Mouse (Mus musculus): ENCODE data around the gene Arhgap15. TPM values are rescaled to one million over a fixed set of nuclear protein-coding genes. Genes with fewer than 3 reads are reported as not detected.

Gene Arhgap15
- total and polyA plus RNA-seq, 2 experiments: 0.12 to 2.4 TPM

- no peak overlapping the region for H3K27ac ChIP-seq (replicated peaks; ENCODE audit: insufficient read depth, low read depth, low read length)
- no peak overlapping the region for H3K4me3 ChIP-seq (ENCODE audit: insufficient read depth, low read depth, low read length)
- no peaks in the 10 kb centered on the region for H3K27me3 ChIP-seq (ENCODE audit: control insufficient read depth, insufficient read depth, low read length)
- H3K36me3 ChIP-seq (ENCODE audit: control insufficient read depth, insufficient read depth, low read length): no peaks in the 10 kb centered on the region
- WGBS: 85% methylated on average over 2 of the region's 2 CpGs
- no peak overlapping the region for H3K9ac ChIP-seq (ENCODE audit: low read depth, low read length)
- DNase-seq (ENCODE audit: extremely low read depth, low read depth, low spot score): no peak
- H3K4me1 ChIP-seq (ENCODE audit: control insufficient read depth, insufficient read depth, low read length): no peaks in the 10 kb centered on the region
- H3K79me2 ChIP-seq (ENCODE audit: control insufficient read depth, insufficient read depth, low read length): no peaks in the 10 kb centered on the region
- no peak for TF ChIP-seq CTCF (IDR thresholded peaks at IDR 0.05; ENCODE audit: low read depth, low read length)
- TF ChIP-seq POLR2A (IDR thresholded peaks at IDR 0.05; ENCODE audit: extremely low read depth, insufficient read depth, low read length): no peak
These were observed 631.6 kb downstream of the Arhgap15 start for GRCm38 (mm10) chr2:44380225-44380624.

GRCm38 (mm10) chr2:44384541-44384940, 635.9 kb downstream of the Arhgap15 start:
- H3K4me3 ChIP-seq (ENCODE audit: insufficient read depth, low read depth, low read length): no peak overlapping the region
- 89% methylated on average over 6 of the region's 6 CpGs for WGBS
- H3K79me2 ChIP-seq (ENCODE audit: control insufficient read depth, insufficient read depth, low read length): no peaks in the 10 kb centered on the region
- no peak for DNase-seq (ENCODE audit: extremely low read depth, low read depth, low spot score)
- H3K4me1 ChIP-seq (ENCODE audit: control insufficient read depth, insufficient read depth, low read length): no peaks in the 10 kb centered on the region
- no peak overlapping the region for H3K9ac ChIP-seq (ENCODE audit: low read depth, low read length)
- H3K36me3 ChIP-seq (ENCODE audit: control insufficient read depth, insufficient read depth, low read length): no peaks in the 10 kb centered on the region
- H3K27me3 ChIP-seq (ENCODE audit: control insufficient read depth, insufficient read depth, low read length): no peaks in the 10 kb centered on the region
- TF ChIP-seq CTCF (IDR thresholded peaks at IDR 0.05; ENCODE audit: low read depth, low read length) (no peak), POLR2A (IDR thresholded peaks at IDR 0.05; ENCODE audit: extremely low read depth, insufficient read depth, low read length) (no peak)
- H3K27ac ChIP-seq (replicated peaks; ENCODE audit: insufficient read depth, low read depth, low read length): no peak overlapping the region

- no peaks in the 10 kb centered on the region for H3K79me2 ChIP-seq (ENCODE audit: control insufficient read depth, insufficient read depth, low read length)
- no peak overlapping the region for H3K9ac ChIP-seq (ENCODE audit: low read depth, low read length)
- 89% methylated on average over 4 of the region's 4 CpGs for WGBS
- no peaks in the 10 kb centered on the region for H3K4me1 ChIP-seq (ENCODE audit: control insufficient read depth, insufficient read depth, low read length)
- DNase-seq (ENCODE audit: extremely low read depth, low read depth, low spot score): no peak
- H3K27me3 ChIP-seq (ENCODE audit: control insufficient read depth, insufficient read depth, low read length): no peaks in the 10 kb centered on the region
- TF ChIP-seq CTCF (IDR thresholded peaks at IDR 0.05; ENCODE audit: low read depth, low read length) (no peak), POLR2A (IDR thresholded peaks at IDR 0.05; ENCODE audit: extremely low read depth, insufficient read depth, low read length) (no peak)
- no peak overlapping the region for H3K4me3 ChIP-seq (ENCODE audit: insufficient read depth, low read depth, low read length)
- no peaks in the 10 kb centered on the region for H3K36me3 ChIP-seq (ENCODE audit: control insufficient read depth, insufficient read depth, low read length)
- no peak overlapping the region for H3K27ac ChIP-seq (replicated peaks; ENCODE audit: insufficient read depth, low read depth, low read length)
These were observed 640.9 kb downstream of the Arhgap15 start for GRCm38 (mm10) chr2:44389556-44389955.

GRCm38 (mm10) chr2:44393789-44394188, 645.2 kb downstream of the Arhgap15 start:
- H3K79me2 ChIP-seq (ENCODE audit: control insufficient read depth, insufficient read depth, low read length): no peaks in the 10 kb centered on the region
- no peak overlapping the region for H3K27ac ChIP-seq (replicated peaks; ENCODE audit: insufficient read depth, low read depth, low read length)
- no peak overlapping the region for H3K9ac ChIP-seq (ENCODE audit: low read depth, low read length)
- H3K4me3 ChIP-seq (ENCODE audit: insufficient read depth, low read depth, low read length): no peak overlapping the region
- TF ChIP-seq POLR2A (IDR thresholded peaks at IDR 0.05; ENCODE audit: extremely low read depth, insufficient read depth, low read length) (no peak), CTCF (IDR thresholded peaks at IDR 0.05; ENCODE audit: low read depth, low read length) (no peak)
- DNase-seq (ENCODE audit: extremely low read depth, low read depth, low spot score): no peak
- WGBS: 82% methylated on average over 8 of the region's 8 CpGs
- no peaks in the 10 kb centered on the region for H3K36me3 ChIP-seq (ENCODE audit: control insufficient read depth, insufficient read depth, low read length)
- no peaks in the 10 kb centered on the region for H3K4me1 ChIP-seq (ENCODE audit: control insufficient read depth, insufficient read depth, low read length)
- no peaks in the 10 kb centered on the region for H3K27me3 ChIP-seq (ENCODE audit: control insufficient read depth, insufficient read depth, low read length)

GRCm38 (mm10) chr2:44394956-44395501, 646.4 kb downstream of the Arhgap15 start:
- no peak overlapping the region for H3K27ac ChIP-seq (replicated peaks; ENCODE audit: insufficient read depth, low read depth, low read length)
- TF ChIP-seq POLR2A (IDR thresholded peaks at IDR 0.05; ENCODE audit: extremely low read depth, insufficient read depth, low read length): no peak
- TF ChIP-seq CTCF (IDR thresholded peaks at IDR 0.05; ENCODE audit: low read depth, low read length): no peak
- H3K27me3 ChIP-seq (ENCODE audit: control insufficient read depth, insufficient read depth, low read length): no peaks in the 10 kb centered on the region
- H3K4me1 ChIP-seq (ENCODE audit: control insufficient read depth, insufficient read depth, low read length): no peaks in the 10 kb centered on the region
- no peak overlapping the region for H3K4me3 ChIP-seq (ENCODE audit: insufficient read depth, low read depth, low read length)
- no peaks in the 10 kb centered on the region for H3K79me2 ChIP-seq (ENCODE audit: control insufficient read depth, insufficient read depth, low read length)
- no peaks in the 10 kb centered on the region for H3K36me3 ChIP-seq (ENCODE audit: control insufficient read depth, insufficient read depth, low read length)
- 71% methylated on average over 6 of the region's 6 CpGs for WGBS
- H3K9ac ChIP-seq (ENCODE audit: low read depth, low read length): no peak overlapping the region
- DNase-seq (ENCODE audit: extremely low read depth, low read depth, low spot score): no peak

- Histone ChIP-seq H3K4me3 (ENCODE audit: insufficient read depth, low read depth, low read length) (no peak overlapping the region), H3K9ac (ENCODE audit: low read depth, low read length) (no peak overlapping the region), H3K27me3 (ENCODE audit: control insufficient read depth, insufficient read depth, low read length) (no peaks in the 10 kb centered on the region), H3K36me3 (ENCODE audit: control insufficient read depth, insufficient read depth, low read length) (no peaks in the 10 kb centered on the region), H3K4me1 (ENCODE audit: control insufficient read depth, insufficient read depth, low read length) (no peaks in the 10 kb centered on the region), H3K79me2 (ENCODE audit: control insufficient read depth, insufficient read depth, low read length) (no peaks in the 10 kb centered on the region), H3K27ac (replicated peaks; ENCODE audit: insufficient read depth, low read depth, low read length) (no peak overlapping the region)
- no peak for DNase-seq (ENCODE audit: extremely low read depth, low read depth, low spot score)
- TF ChIP-seq POLR2A (IDR thresholded peaks at IDR 0.05; ENCODE audit: extremely low read depth, insufficient read depth, low read length): no peak
- no peak for TF ChIP-seq CTCF (IDR thresholded peaks at IDR 0.05; ENCODE audit: low read depth, low read length)
- 91% methylated on average over 2 of the region's 2 CpGs for WGBS
These were observed 647.0 kb downstream of the Arhgap15 start for GRCm38 (mm10) chr2:44395577-44395976.
